Mouse (Mus musculus): ENCODE results near the gene Stard3. TPM values are rescaled to one million over a fixed set of nuclear protein-coding genes. Genes with fewer than 3 reads are reported as not detected.

Gene Stard3
- total RNA-seq (2021): 10 to 100 TPM; 21.3 to 21.8 TPM

GRCm38 (mm10) chr11:98358161-98359083, at the start of gene Stard3:
Gene Stard3 (plus strand): TSS chr11:98358368.
- peak; percentile 93 for DNase-seq

GRCm38 (mm10) chr11:98313790-98314323, 44.3 kb upstream of the Stard3 start:
- peak; percentile 83 for DNase-seq

DNA sequence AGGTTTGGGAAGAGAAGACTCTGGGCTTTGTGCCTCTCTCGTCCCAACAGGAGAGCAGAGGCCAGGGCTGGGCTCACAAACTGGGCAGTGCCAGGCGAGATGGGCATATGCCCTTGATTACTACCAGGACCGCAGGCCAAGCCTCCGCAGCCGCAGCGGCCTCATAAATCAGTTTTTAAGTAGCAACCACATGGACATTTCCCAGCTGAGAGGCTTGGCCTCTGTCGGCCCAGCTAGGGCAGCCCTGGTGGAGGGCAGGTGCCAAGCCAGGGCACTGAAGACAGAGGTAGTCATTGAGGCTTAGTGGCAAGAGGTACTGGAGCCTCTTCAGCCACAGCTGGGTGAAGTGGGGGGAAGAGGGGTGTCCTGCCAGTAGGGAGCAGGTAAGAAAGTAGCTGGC, 40.7 kb upstream of the Stard3 start:
- no peak for DNase-seq

DNA sequence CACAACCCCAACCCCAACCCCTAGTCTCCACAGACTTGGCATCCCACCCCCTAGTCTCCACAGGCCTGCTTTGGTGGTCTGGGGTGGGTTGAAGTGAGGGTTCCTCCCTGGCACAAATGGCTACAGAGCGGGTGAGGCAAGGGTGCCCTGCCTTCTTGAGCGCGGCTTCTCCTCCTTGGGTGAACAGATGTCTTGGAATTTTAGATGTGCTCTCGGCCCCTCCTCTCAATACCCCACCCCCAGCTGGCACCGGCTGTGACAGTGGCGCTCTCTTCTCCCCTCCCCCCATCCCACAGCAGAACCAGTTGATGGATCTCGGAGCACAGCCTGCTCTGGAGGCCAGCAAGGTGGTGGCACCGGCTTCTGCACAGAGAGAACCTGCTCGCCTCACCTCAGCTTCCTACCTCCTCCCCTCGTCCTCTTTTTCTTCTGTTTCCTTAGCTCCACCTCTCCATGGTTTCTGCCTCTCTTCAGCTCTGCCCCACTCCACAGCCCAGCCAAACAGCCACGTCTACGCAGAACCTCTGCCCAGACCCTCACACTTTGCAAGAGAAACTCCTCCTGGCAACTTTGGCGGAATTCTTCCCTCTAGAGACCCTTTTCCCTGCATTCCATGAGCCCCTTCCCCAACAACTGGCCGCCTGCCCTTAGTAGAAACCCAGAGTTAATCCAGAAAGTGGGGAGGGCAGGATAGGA, 39.6 kb upstream of the Stard3 start:
- no peak for DNase-seq

DNA sequence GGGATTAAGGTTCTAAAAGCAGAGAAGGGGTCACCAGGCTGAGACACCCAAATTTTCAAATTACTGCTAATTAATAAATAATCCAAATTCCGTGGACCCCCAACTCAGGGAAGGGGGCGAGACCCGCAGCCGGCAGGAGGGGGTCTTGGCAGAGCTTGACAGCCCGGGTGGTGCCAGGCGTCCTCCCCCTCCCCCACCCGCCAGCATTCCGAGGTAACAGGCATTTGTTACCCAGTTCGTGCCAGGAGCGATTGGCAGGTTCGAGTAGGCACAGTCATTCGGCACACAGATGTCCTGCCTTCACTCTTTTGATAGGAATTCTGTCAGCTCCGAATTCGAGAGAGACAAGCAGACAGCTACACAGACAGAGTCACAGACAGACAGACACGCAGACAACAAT, 39.0 kb upstream of the Stard3 start:
- DNase-seq: no peak

DNA sequence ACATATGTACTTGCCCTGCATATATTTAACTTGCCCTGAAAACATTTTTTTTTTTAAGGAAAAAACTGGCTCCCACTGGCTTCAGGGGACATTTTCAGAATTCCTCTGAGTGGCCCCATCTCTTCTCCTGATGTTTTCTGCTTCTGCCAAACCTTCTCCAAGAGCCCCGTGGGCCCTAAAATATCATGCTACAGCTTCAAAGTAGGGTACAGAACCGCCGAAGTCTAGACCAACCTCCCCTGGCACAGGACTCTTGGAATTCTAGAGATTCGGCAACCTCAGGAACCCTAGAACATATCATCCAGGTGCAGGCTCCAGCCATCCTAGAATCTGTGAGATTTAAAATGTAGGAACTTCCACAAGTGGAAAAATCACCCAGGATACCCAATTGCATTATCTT, 38.6 kb upstream of the Stard3 start:
- DNase-seq: no peak

- DNase-seq: no peak
These were observed 38.2 kb upstream of the Stard3 start for GRCm38 (mm10) chr11:98319944-98320343.

GRCm38 (mm10) chr11:98320381-98320780, 37.8 kb upstream of the Stard3 start:
- DNase-seq: no peak

DNA sequence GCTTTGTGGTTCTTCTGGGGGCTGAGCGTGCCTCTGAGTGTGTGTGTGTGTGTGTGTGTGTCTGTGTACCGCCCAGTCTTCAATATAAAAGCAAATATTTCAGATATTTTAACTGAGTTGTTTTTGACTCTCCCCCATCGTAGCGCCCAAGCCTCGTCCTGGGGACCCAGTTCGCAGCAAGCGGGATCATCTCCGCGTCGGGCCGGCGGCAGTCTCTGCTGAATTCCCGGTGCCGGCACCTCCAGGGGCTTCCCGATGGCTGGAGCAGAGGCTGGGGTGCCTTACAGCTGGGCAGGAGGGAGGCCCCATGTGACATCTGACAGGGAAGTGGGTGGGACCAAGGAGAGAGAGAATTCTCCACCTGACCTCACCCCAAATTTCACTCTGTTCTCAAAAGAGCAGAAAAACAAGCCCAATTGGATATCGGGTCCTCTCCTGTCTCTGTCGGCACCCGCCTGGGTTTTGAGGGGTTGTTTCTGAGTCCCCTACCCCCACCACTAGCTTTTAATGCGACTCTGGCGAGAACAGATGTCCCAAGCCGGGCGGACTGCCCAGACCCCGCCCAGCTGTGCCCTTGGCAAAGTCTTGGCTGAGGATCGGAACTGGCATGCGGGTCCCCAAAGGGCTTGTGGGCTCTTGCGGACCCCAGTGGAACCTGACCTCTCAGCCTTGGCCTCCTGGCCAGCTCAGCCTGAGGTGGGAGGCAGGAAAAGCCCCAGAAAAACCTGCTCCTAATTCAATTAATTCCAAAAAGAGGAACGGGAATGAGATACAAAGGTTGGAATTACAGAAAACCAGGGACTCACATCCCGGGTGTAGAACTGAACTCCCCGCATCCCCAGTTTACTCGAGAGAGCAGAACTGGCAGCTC, 37.1 kb upstream of the Stard3 start:
- no peak for DNase-seq

DNA sequence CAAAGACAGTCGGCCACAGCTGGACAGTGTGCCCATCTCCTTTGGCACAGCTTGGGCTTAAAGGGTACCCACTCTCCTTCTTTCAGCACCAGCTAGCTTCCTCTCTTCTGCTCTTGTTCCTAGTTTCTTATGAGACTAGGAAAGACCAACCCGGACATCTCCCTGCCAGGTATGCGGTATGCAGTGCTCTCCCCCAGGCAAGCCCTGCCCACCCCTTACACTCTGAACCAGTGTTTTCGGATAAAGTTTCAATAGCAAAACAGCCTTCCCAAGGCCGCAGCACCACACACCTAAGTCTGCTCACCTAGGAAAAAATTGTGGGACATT, 36.5 kb upstream of the Stard3 start:
- DNase-seq: no peak

GRCm38 (mm10) chr11:98322159-98322558, 36.0 kb upstream of the Stard3 start:
- no peak for DNase-seq

GRCm38 (mm10) chr11:98323136-98323866, 34.9 kb upstream of the Stard3 start:
- no peak for DNase-seq

- DNase-seq: peak; percentile 71
These were observed 34.2 kb upstream of the Stard3 start for GRCm38 (mm10) chr11:98323933-98324332.

DNA sequence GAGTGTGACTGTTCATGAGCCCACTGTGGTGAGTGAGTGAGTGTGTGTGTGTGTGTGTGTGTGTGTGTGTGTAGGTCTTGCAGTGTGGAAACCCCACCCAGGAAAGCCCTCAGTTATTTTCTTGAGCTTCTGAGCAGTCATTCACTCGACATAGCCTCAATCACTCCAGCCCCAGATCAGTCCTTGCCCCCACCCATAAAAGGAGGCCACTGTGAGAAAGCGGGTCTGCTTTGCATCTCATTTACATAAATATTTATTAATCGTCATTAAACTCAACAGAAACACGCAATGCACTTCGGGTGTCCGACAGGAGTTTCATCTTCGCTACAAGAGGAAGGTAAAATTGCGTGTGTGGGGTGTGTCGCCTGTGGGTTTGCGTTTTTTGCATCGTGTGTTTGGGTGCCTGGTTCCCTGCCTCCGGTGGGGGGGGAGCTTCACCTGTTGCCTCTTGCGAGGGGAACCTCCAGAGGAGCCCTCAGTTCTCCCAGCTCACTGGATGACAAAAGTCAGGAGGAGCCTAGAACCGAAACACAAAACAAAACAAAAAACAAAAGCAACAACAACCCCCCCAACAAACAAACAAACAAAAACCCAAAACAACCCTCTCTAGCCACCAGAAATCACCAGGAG, 32.9 kb upstream of the Stard3 start:
- DNase-seq: no peak

GRCm38 (mm10) chr11:98325821-98326218, 32.3 kb upstream of the Stard3 start:
- no peak for DNase-seq

DNA sequence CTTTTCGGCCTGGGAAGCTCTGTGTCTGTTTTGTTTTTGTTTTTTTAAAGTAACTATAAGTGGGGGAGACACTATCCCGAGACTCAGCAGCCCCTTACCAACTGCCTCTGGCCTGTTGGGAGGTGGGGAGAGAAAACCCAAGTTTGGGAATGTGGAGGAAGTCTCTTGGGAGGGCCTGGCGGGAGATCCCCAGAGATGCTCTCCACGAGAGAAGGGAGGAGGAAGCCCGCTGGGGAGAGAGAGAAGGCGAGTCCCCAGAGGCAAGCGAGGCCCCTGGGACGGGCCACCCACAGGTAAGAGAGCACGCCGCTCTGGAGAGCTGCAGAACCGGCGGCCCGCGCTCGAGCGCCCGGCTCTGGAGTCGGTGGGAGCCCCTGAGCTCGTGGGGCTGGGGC, 31.4 kb upstream of the Stard3 start:
- no peak for DNase-seq

- DNase-seq: no peak
These were observed 30.8 kb upstream of the Stard3 start for GRCm38 (mm10) chr11:98327136-98328030.

DNA sequence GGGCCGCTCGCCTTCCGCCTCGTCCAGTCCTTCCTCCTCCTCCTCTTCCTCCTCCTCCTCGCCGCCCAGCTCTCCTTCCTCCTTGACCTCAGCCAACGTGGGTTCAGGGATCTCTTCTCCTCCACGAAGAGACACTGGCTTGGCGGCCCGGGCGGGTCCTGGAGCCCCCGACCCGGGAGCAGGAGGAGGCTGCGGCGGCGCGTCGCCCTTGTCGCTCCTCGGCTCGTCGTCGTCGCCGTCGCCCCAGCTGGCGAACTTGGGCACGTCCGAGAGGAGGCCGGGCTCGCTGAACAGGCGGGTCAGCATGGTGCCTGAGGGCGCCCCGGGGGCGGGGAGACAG, 30.2 kb upstream of the Stard3 start:
- DNase-seq: no peak

DNA sequence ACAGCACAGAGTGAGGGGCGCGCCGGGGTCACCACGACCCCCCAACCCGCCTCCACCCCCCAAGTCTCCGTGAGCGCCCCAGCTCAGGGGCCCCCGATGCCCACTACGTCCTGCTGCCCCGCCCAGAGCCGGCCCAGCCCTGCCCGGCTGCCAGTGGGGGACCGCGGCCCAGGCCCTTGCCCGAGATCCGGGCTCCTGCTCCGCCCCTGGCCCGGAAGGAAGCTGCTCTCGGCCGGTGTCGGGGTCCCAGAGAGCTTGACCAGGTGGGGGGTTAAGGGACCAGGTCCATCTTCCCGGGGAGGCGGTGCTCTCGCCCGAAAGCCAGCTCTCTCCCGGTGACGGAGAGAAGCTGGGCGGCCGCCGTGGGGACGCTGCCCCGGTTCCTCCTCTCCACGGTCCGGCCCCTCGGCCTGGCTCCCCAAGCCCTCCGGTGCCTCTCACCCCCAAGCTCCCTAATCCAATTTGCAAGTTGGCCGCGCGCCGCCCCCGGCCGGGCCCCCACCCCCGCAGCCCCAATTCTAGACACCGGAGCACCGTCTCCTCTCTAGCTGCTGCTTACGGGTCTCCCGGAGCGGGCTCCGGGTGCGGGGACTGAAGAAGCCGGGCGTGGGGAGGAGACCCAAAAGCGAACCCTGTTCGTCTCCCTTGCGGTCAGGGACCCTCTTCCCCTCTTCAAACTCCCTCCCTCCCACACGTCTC, 29.6 kb upstream of the Stard3 start:
- no peak for DNase-seq

All from heart, postnatal 4 days (tissue).